ENCODE assay signal across 19 mouse cellular contexts in genomic region chr9:68883687-68884086, GRCm38 (mm10).
DNase-seq lines count a peak whose midpoint lies in the region; ATAC-seq and TF ChIP-seq lines count a peak whose summit lies in the region.
"Had no signal": no experiment of that assay in that cellular context is flagged by ENCODE, and none has a peak within 500 bp of the region (broad histone marks: within the 10 kb centered on the region; RNA-seq: fewer than 3 reads in every experiment).

No protein-coding gene starts in this region.

- TF ChIP-seq CTCF in liver, postnatal 0 days (IDR thresholded peaks at IDR 0.05; ENCODE audit: low read depth): no peak

- intact Hi-C loops in heart, postnatal 36 days (cut with DNase I): no loop called here

- peak; percentile 55 for ATAC-seq in liver, embryonic 12.5 days
- ATAC-seq in liver, embryonic 13.5 days (ENCODE audit: low read depth): peak; percentile 20; the same call in 1 of the 2 replicates
- ATAC-seq in liver, postnatal 0 days: peak; percentile 89
- ATAC-seq: forebrain, embryonic 16.5 days; hindbrain, embryonic 16.5 days; intestine, embryonic 15.5 days had no signal

- WGBS in liver, embryonic 12.5 days (ENCODE audit: insufficient replicate concordance): 63% methylated on average over 8 of the region's 8 CpGs
- 67% methylated on average over 8 of the region's 8 CpGs for WGBS in liver, embryonic 13.5 days (ENCODE audit: insufficient replicate concordance)
- WGBS in liver, postnatal 0 days (ENCODE audit: insufficient replicate concordance): 58% methylated on average over 8 of the region's 8 CpGs

- no peak overlapping the region for H3K4me3 ChIP-seq in liver, embryonic 12.5 days
- no peak overlapping the region for H3K4me3 ChIP-seq in liver, embryonic 13.5 days (replicated peaks)
- H3K4me3 ChIP-seq in liver, postnatal 0 days (ENCODE audit: low read depth, low read length): no peak overlapping the region
- H3K4me3 ChIP-seq: forebrain, embryonic 10.5 days; hindbrain, embryonic 10.5 days; intestine, embryonic 15.5 days; limb, embryonic 13.5 days; midbrain, embryonic 12.5 days; neural tube, embryonic 15.5 days had no signal

- H3K27ac ChIP-seq in liver, embryonic 12.5 days: no peak overlapping the region
- H3K27ac ChIP-seq in liver, embryonic 13.5 days: no peak overlapping the region
- peak overlapping the region; percentile 84 for H3K27ac ChIP-seq in liver, postnatal 0 days (ENCODE audit: low read depth)
- H3K27ac ChIP-seq: forebrain, embryonic 10.5 days; hindbrain, embryonic 10.5 days; limb, embryonic 13.5 days; midbrain, embryonic 12.5 days; neural tube, embryonic 15.5 days; stomach, postnatal 0 days had no signal

- H3K36me3 ChIP-seq in liver, embryonic 12.5 days: no peaks in the 10 kb centered on the region
- H3K36me3 ChIP-seq in liver, embryonic 13.5 days: no peaks in the 10 kb centered on the region
- H3K36me3 ChIP-seq in liver, postnatal 0 days (replicated peaks; ENCODE audit: insufficient read depth, low read length): no peaks in the 10 kb centered on the region
- H3K36me3 ChIP-seq: forebrain, embryonic 10.5 days; hindbrain, embryonic 10.5 days; intestine, embryonic 15.5 days; limb, embryonic 13.5 days; midbrain, embryonic 12.5 days; neural tube, embryonic 15.5 days had no signal

- no peaks in the 10 kb centered on the region for H3K9me3 ChIP-seq in liver, embryonic 12.5 days (replicated peaks)
- H3K9me3 ChIP-seq in liver, embryonic 13.5 days (replicated peaks): no peaks in the 10 kb centered on the region
- no peaks in the 10 kb centered on the region for H3K9me3 ChIP-seq in liver, postnatal 0 days (ENCODE audit: low read length)
- H3K9me3 ChIP-seq: forebrain, embryonic 10.5 days; hindbrain, embryonic 10.5 days; intestine, embryonic 15.5 days; limb, embryonic 13.5 days; midbrain, embryonic 12.5 days; neural tube, embryonic 15.5 days had no signal

- H3K27me3 ChIP-seq in liver, embryonic 12.5 days (replicated peaks): no peaks in the 10 kb centered on the region
- no peaks in the 10 kb centered on the region for H3K27me3 ChIP-seq in liver, embryonic 13.5 days
- H3K27me3 ChIP-seq in liver, postnatal 0 days (ENCODE audit: insufficient read depth, low read length): no peaks in the 10 kb centered on the region
- H3K27me3 ChIP-seq: intestine, embryonic 15.5 days; limb, embryonic 13.5 days; midbrain, embryonic 12.5 days; neural tube, embryonic 15.5 days had no signal

- TF ChIP-seq EP300 in liver, postnatal 0 days (IDR thresholded peaks at IDR 0.05; ENCODE audit: low read depth): peak; percentile 89

- peak; percentile 44 to 49 for DNase-seq in heart, adult 18-20 months
- no peak for DNase-seq in heart, postnatal 36 days
- DNase-seq in liver: no peak
- DNase-seq in liver, embryonic 13.5 days: no peak
- DNase-seq in liver, postnatal 0 days: peak; percentile 58
- no peak for DNase-seq in layer of hippocampus, postnatal 14 days (ENCODE audit: low spot score in 2 of 2)
- DNase-seq: cerebellum, adult 11-12 months; cerebellum, postnatal 10 days; right cerebral cortex, postnatal 4 days had no signal

- H3K4me1 ChIP-seq in liver, embryonic 12.5 days: 0 out of 2 replicates have a peak, but pooled peaks cover 12% of the 10 kb centered on the region
- H3K4me1 ChIP-seq in liver, embryonic 13.5 days (replicated peaks): peaks cover 15% of the 10 kb centered on the region
- peaks cover 15% of the 10 kb centered on the region for H3K4me1 ChIP-seq in liver, postnatal 0 days (ENCODE audit: insufficient read depth)

- no peak overlapping the region for H3K9ac ChIP-seq in liver, embryonic 12.5 days
- H3K9ac ChIP-seq in liver, embryonic 13.5 days: no peak overlapping the region
- H3K9ac ChIP-seq in liver, postnatal 0 days (replicated peaks): no peak overlapping the region
- H3K9ac ChIP-seq: intestine, embryonic 15.5 days; limb, embryonic 13.5 days; midbrain, embryonic 12.5 days; neural tube, embryonic 15.5 days had no signal

- no peak overlapping the region for H3K4me2 ChIP-seq in liver, embryonic 12.5 days
- H3K4me2 ChIP-seq in liver, embryonic 13.5 days: no peak overlapping the region
- no peak overlapping the region for H3K4me2 ChIP-seq in liver, postnatal 0 days (ENCODE audit: low read depth, low read length)
- H3K4me2 ChIP-seq: intestine, embryonic 15.5 days; limb, embryonic 13.5 days; midbrain, embryonic 12.5 days; neural tube, embryonic 15.5 days had no signal

Comparison
In these comparisons a context has a peak if more than half of its experiments do, and no peak if none do; other contexts are left out.
1. DNase-seq: peak in heart, adult 18-20 months (2 of 2) and liver, postnatal 0 days (single experiment); none in heart, postnatal 36 days (0 of 2), liver (single experiment), liver, embryonic 13.5 days (single experiment) and layer of hippocampus, postnatal 14 days (0 of 2).
2. ATAC-seq: peak in every context shown above with its lines; median percentile 89 in liver, postnatal 0 days; 55 in liver, embryonic 12.5 days; 20 in liver, embryonic 13.5 days.